20 mouse cellular contexts compared by ENCODE assay signal in genomic region chr5:137083051-137083450, GRCm38 (mm10). TPM values are rescaled to one million over a fixed set of nuclear protein-coding genes. Genes with fewer than 3 reads are reported as not detected.
"Had no signal": no experiment of that assay in that cellular context is flagged by ENCODE, and none has a peak within 500 bp of the region (broad histone marks: within the 10 kb centered on the region; RNA-seq: fewer than 3 reads in every experiment).

No protein-coding gene starts in this region.

- H3K4me3 ChIP-seq: midbrain, embryonic 10.5 days; midbrain, embryonic 12.5 days; myocyte; neural tube, embryonic 13.5 days; neural tube, embryonic 15.5 days had no signal

- H3K4me1 ChIP-seq: midbrain, embryonic 12.5 days; neural tube, embryonic 13.5 days; neural tube, embryonic 15.5 days had no signal

- DNase-seq: lung, adult 18-20 months; lung, embryonic 14.5 days; lung, postnatal 10 days; lung, postnatal 4 days; midbrain, embryonic 14.5 days; retina, postnatal 1 day; right cerebral cortex, adult 18-20 months; right cerebral cortex, postnatal 25 days; right cerebral cortex, postnatal 4 days; spleen, adult 18-20 months; thymus, adult 18-20 months; thymus, postnatal 25 days; thymus, postnatal 4 days had no signal

- H3K27ac ChIP-seq: midbrain, embryonic 10.5 days; midbrain, embryonic 12.5 days; neural tube, embryonic 13.5 days; neural tube, embryonic 15.5 days had no signal

- H3K9me3 ChIP-seq: neural tube, embryonic 13.5 days; neural tube, embryonic 15.5 days had no signal

- H3K27me3 ChIP-seq: midbrain, embryonic 12.5 days; neural tube, embryonic 13.5 days; neural tube, embryonic 15.5 days had no signal

- H3K36me3 ChIP-seq: midbrain, embryonic 10.5 days; midbrain, embryonic 12.5 days; neural tube, embryonic 13.5 days; neural tube, embryonic 15.5 days had no signal

RNA-seq across cellular contexts. Expression of gene Serpine1, which starts 11.0 kb away (rescaled TPM):
- total RNA-seq: megakaryocyte, adult 5-6 weeks had no signal
- polyA plus RNA-seq: neural tube, embryonic 11.5 days had no signal

RNA-seq across cellular contexts. Expression of gene Vgf, which starts 56.9 kb away (rescaled TPM):
- total RNA-seq: megakaryocyte, adult 5-6 weeks had no signal
